Mouse (Mus musculus): ENCODE data around the gene Olfr118. TPM values are rescaled to one million over a fixed set of nuclear protein-coding genes. Genes with fewer than 3 reads are reported as not detected.
"Not testable (repeated sequence)": the region's sequence is repeated elsewhere in the genome, so short reads cannot be mapped to it uniquely, and the experiment has no call there.

Olfr118 gene
- not detected in 2 replicates for polyA plus RNA-seq (2012; ENCODE audit: insufficient read depth, low replicate concordance)

GRCm38 (mm10) chr17:37666688-37667087 lies at the start of gene Olfr118:
Gene Olfr118, plus strand, starts transcription at chr17:37666988.
- no peaks in the 10 kb centered on the region for H3K9me3 ChIP-seq
- H3K27me3 ChIP-seq (replicated peaks), result no peaks in the 10 kb centered on the region
- no peaks in the 10 kb centered on the region for H3K4me1 ChIP-seq
- H3K36me3 ChIP-seq (replicated peaks; ENCODE audit: low read length), result no peaks in the 10 kb centered on the region
- TF ChIP-seq FLI1 (IDR thresholded peaks at IDR 0.05; ENCODE audit: low read length), result no peak
- TF ChIP-seq GATA1 (IDR thresholded peaks at IDR 0.05; ENCODE audit: borderline replicate concordance, low read length), result no peak
- H3K4me3 ChIP-seq (replicated peaks), result no peak within 1 kb of the TSS

DNA sequence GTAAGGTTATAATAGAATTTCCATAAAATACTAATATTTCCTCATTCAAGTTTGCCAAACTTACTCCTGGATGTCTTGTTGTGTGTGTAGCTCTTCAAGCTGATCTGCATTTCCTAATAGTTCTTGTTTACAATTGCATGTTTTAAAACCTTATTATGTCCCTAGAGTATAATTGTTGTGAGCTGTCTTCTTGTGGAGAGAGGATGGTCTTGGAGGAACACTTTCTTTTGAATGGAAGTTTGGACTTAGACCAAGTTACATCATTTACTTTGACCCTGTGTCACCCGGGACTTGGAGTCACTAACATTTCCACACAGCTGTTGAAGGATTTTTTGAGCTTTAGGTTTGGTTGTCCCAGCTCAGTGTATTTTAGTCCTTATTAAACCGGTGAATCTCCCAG lies 39.8 kb upstream of the Olfr118 start, which contains the start of the genes Olfr115 and Olfr116:
TSS of gene Olfr115 (minus strand) at position 101 of the 400 bp plus-strand sequence.
TSS of gene Olfr116 (minus strand) at position 191 of the 400 bp plus-strand sequence.
- peaks cover 6% of the 10 kb centered on the region for H3K9me3 ChIP-seq
- no peaks in the 10 kb centered on the region for H3K27me3 ChIP-seq (replicated peaks)
- H3K4me3 ChIP-seq (replicated peaks), result no peak within 1 kb of the TSS
- H3K4me1 ChIP-seq, result no peaks in the 10 kb centered on the region
- TF ChIP-seq FLI1 (IDR thresholded peaks at IDR 0.05; ENCODE audit: low read length), result no peak
- TF ChIP-seq GATA1 (IDR thresholded peaks at IDR 0.05; ENCODE audit: borderline replicate concordance, low read length), result no peak
- no peaks in the 10 kb centered on the region for H3K36me3 ChIP-seq (replicated peaks; ENCODE audit: low read length)

- H3K9me3 ChIP-seq, result no peaks in the 10 kb centered on the region
- TF ChIP-seq FLI1 (IDR thresholded peaks at IDR 0.05; ENCODE audit: low read length), result no peak
- no peak for TF ChIP-seq GATA1 (IDR thresholded peaks at IDR 0.05; ENCODE audit: borderline replicate concordance, low read length)
- no peaks in the 10 kb centered on the region for H3K36me3 ChIP-seq (replicated peaks; ENCODE audit: low read length)
- H3K27me3 ChIP-seq (replicated peaks), result no peaks in the 10 kb centered on the region
- H3K4me3 ChIP-seq (replicated peaks), result no peak within 1 kb of the TSS
- H3K4me1 ChIP-seq, result no peaks in the 10 kb centered on the region
These were observed 3.1 kb upstream of the Olfr118 start, which contains the start of gene Olfr117 for GRCm38 (mm10) chr17:37663682-37664081. Gene Olfr117, minus strand, starts transcription at chr17:37663782.

DNA sequence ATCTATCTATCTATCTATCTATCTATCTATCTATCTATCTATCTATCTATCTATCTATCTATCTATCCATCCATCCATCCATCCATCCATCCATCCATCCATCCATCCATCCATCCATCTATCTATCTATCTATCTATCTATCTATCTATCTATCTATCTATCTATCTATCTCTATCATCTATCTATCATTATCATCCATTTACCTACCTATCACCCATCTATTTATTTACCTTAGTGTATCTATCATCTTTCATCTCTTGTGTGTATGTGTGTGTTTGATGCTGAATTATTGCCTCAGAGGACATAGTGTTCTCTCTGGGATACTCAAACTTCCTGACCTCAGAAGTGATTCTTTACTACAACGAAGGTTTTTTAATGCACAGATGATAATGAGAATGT lies 29.5 kb downstream of the Olfr118 start, which contains the start of gene Olfr119:
TSS of gene Olfr119 (plus strand) at position 301 of the 400 bp plus-strand sequence.
- H3K4me3 ChIP-seq (replicated peaks); H3K4me1 ChIP-seq: not testable (repeated sequence)

DNA sequence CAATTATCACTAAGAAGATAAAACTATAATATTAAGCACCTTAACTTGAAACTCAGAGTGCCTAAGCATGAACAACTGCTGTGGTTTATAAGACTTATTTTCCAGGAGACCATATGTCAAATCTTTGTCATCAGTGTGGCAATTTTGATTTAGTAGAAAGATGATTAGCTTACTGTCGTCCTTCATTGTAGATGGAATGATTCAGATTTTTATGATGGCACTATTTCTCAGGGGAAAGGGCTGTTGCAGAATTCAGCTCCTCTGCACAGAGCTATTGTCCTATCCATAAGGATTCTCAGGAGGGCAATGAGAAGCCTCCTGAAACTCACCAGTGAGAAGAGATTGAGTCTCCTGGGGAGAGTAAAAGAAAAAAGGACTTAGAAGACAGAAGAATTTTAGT lies 54.7 kb downstream of the Olfr118 start, which contains the start of gene Olfr120:
TSS of gene Olfr120 (plus strand) at position 301 of the 400 bp plus-strand sequence.
- TF ChIP-seq FLI1 (IDR thresholded peaks at IDR 0.05; ENCODE audit: low read length), result no peak
- no peak for TF ChIP-seq GATA1 (IDR thresholded peaks at IDR 0.05; ENCODE audit: borderline replicate concordance, low read length)
- Histone ChIP-seq H3K36me3 (replicated peaks; ENCODE audit: low read length) (no peaks in the 10 kb centered on the region), H3K9me3 (no peaks in the 10 kb centered on the region), H3K4me3 (replicated peaks) (no peak within 1 kb of the TSS), H3K27me3 (replicated peaks) (no peaks in the 10 kb centered on the region), H3K4me1 (no peaks in the 10 kb centered on the region)

More for the DNA sequence above, 29.5 kb downstream of the Olfr118 start, which contains the start of gene Olfr119:
- not testable (repeated sequence) for H3K27me3 ChIP-seq (replicated peaks); H3K9me3 ChIP-seq; H3K36me3 ChIP-seq (replicated peaks; ENCODE audit: low read length)

Other genes starting within 250 kb of the Olfr118 start
- not detected in 2 replicates for gene Olfr108, start 221.5 kb upstream of the Olfr118 start, polyA plus RNA-seq (2012; ENCODE audit: insufficient read depth, low replicate concordance)
- gene Olfr109, start 208.1 kb upstream of the Olfr118 start, polyA plus RNA-seq (2012; ENCODE audit: insufficient read depth, low replicate concordance), result not detected in 2 replicates
- gene H2-M2, start 183.4 kb upstream of the Olfr118 start, polyA plus RNA-seq (2012; ENCODE audit: insufficient read depth, low replicate concordance), result 0.08 TPM in 1 of 2 replicates, not detected in the other
- gene Olfr110, start 174.5 kb upstream of the Olfr118 start, polyA plus RNA-seq (2012; ENCODE audit: insufficient read depth, low replicate concordance), result not detected in 2 replicates
- gene Olfr111, start 159.0 kb upstream of the Olfr118 start, polyA plus RNA-seq (2012; ENCODE audit: insufficient read depth, low replicate concordance), result not detected in 2 replicates
- not detected in 2 replicates for gene Olfr112, start 97.5 kb upstream of the Olfr118 start, polyA plus RNA-seq (2012; ENCODE audit: insufficient read depth, low replicate concordance)
- not detected in 2 replicates for gene Olfr113, start 89.3 kb upstream of the Olfr118 start, polyA plus RNA-seq (2012; ENCODE audit: insufficient read depth, low replicate concordance)
- gene Olfr114, start 74.2 kb upstream of the Olfr118 start, polyA plus RNA-seq (2012; ENCODE audit: insufficient read depth, low replicate concordance), result not detected in 2 replicates
- gene Olfr115, start 39.9 kb upstream of the Olfr118 start, polyA plus RNA-seq (2012; ENCODE audit: insufficient read depth, low replicate concordance), result not detected in 2 replicates
- gene Olfr116, start 39.8 kb upstream of the Olfr118 start, polyA plus RNA-seq (2012; ENCODE audit: insufficient read depth, low replicate concordance), result not detected in 2 replicates
- gene Olfr117, start 3.2 kb upstream of the Olfr118 start, polyA plus RNA-seq (2012; ENCODE audit: insufficient read depth, low replicate concordance), result not detected in 2 replicates
- gene Olfr119, start 29.6 kb downstream of the Olfr118 start, polyA plus RNA-seq (2012; ENCODE audit: insufficient read depth, low replicate concordance), result not detected in 2 replicates
- not detected in 2 replicates for gene Olfr120, start 54.8 kb downstream of the Olfr118 start, polyA plus RNA-seq (2012; ENCODE audit: insufficient read depth, low replicate concordance)
- gene Olfr121, start 81.9 kb downstream of the Olfr118 start, polyA plus RNA-seq (2012; ENCODE audit: insufficient read depth, low replicate concordance), result not detected in 2 replicates
- not detected in 2 replicates for gene Olfr122, start 101.6 kb downstream of the Olfr118 start, polyA plus RNA-seq (2012; ENCODE audit: insufficient read depth, low replicate concordance)
- not detected in 2 replicates for gene Olfr123, start 126.5 kb downstream of the Olfr118 start, polyA plus RNA-seq (2012; ENCODE audit: insufficient read depth, low replicate concordance)
- not detected in 2 replicates for gene Olfr124, start 132.9 kb downstream of the Olfr118 start, polyA plus RNA-seq (2012; ENCODE audit: insufficient read depth, low replicate concordance)
- not detected in 2 replicates for gene Olfr125, start 166.0 kb downstream of the Olfr118 start, polyA plus RNA-seq (2012; ENCODE audit: insufficient read depth, low replicate concordance)
- gene Olfr126, start 180.5 kb downstream of the Olfr118 start, polyA plus RNA-seq (2012; ENCODE audit: insufficient read depth, low replicate concordance), result not detected in 2 replicates
- gene Olfr127, start 233.4 kb downstream of the Olfr118 start, polyA plus RNA-seq (2012; ENCODE audit: insufficient read depth, low replicate concordance), result not detected in 2 replicates